Mouse (Mus musculus): ENCODE results near the gene Cradd.

The Cradd gene
- long read RNA-seq, experiment 1, partial matches to known transcripts: 0 of 10 reads
- long read RNA-seq, experiment 1, other reads (novel, unspliced or antisense): 6 of 10 reads
- long read RNA-seq, experiment 2, partial matches to known transcripts: 0 of 11 reads
- long read RNA-seq, experiment 2, other reads (novel, unspliced or antisense): 9 of 11 reads

GRCm38 (mm10) chr10:95323393-95324277 lies at the start of gene Cradd:
TSS of gene Cradd (minus strand) at chr10:95324133.
- intact Hi-C loops (cut with DNase I): loop anchor here (2.0 kb wide), 1 partner anchor 93 kb away; the partner anchor contains the start of gene Socs2

- intact Hi-C loops (cut with DNase I): no loop called here
These were observed 49.4 kb upstream of the Cradd start for GRCm38 (mm10) chr10:95373340-95373739.

- intact Hi-C loops (cut with DNase I): no loop called here
These were observed 48.0 kb upstream of the Cradd start for GRCm38 (mm10) chr10:95371942-95372341.

- intact Hi-C loops (cut with DNase I): no loop called here
These were observed 45.3 kb upstream of the Cradd start for GRCm38 (mm10) chr10:95369190-95369589.

GRCm38 (mm10) chr10:95368151-95368550 lies 44.2 kb upstream of the Cradd start:
- intact Hi-C loops (cut with DNase I): no loop called here

GRCm38 (mm10) chr10:95367661-95368089 lies 43.7 kb upstream of the Cradd start:
- intact Hi-C loops (cut with DNase I): no loop called here

GRCm38 (mm10) chr10:95367241-95367640 lies 43.3 kb upstream of the Cradd start:
- intact Hi-C loops (cut with DNase I): no loop called here

GRCm38 (mm10) chr10:95362326-95362725 lies 38.4 kb upstream of the Cradd start:
- intact Hi-C loops (cut with DNase I): no loop called here

GRCm38 (mm10) chr10:95361260-95361841 lies 37.4 kb upstream of the Cradd start:
- intact Hi-C loops (cut with DNase I): no loop called here

GRCm38 (mm10) chr10:95360048-95360447 lies 36.1 kb upstream of the Cradd start:
- intact Hi-C loops (cut with DNase I): no loop called here

- intact Hi-C loops (cut with DNase I): no loop called here
These were observed 33.8 kb upstream of the Cradd start for GRCm38 (mm10) chr10:95357721-95358120.

GRCm38 (mm10) chr10:95356711-95357110 lies 32.8 kb upstream of the Cradd start:
- intact Hi-C loops (cut with DNase I): no loop called here

GRCm38 (mm10) chr10:95355678-95356268 lies 31.8 kb upstream of the Cradd start:
- intact Hi-C loops (cut with DNase I): no loop called here

- intact Hi-C loops (cut with DNase I): no loop called here
These were observed 30.7 kb upstream of the Cradd start for GRCm38 (mm10) chr10:95354673-95355072.

GRCm38 (mm10) chr10:95354047-95354446 lies 30.1 kb upstream of the Cradd start:
- intact Hi-C loops (cut with DNase I): no loop called here

- intact Hi-C loops (cut with DNase I): no loop called here
These were observed 24.5 kb upstream of the Cradd start for GRCm38 (mm10) chr10:95348457-95348856.

GRCm38 (mm10) chr10:95347776-95348175 lies 23.8 kb upstream of the Cradd start:
- intact Hi-C loops (cut with DNase I): no loop called here

- intact Hi-C loops (cut with DNase I): no loop called here
These were observed 19.1 kb upstream of the Cradd start for GRCm38 (mm10) chr10:95342833-95343590.

GRCm38 (mm10) chr10:95340676-95341075 lies 16.7 kb upstream of the Cradd start:
- intact Hi-C loops (cut with DNase I): no loop called here

- intact Hi-C loops (cut with DNase I): no loop called here
These were observed 13.7 kb upstream of the Cradd start for GRCm38 (mm10) chr10:95337589-95337988.
